Mouse (Mus musculus) heart, adult 10 weeks (tissue): Measurements from ENCODE around the gene Obp1a. TPM values are rescaled to one million over a fixed set of nuclear protein-coding genes. Genes with fewer than 3 reads are reported as not detected.

ENCODE experiments used
- polyA plus RNA-seq: library from polyadenylated mRNA; stranded (reverse); fragments of 350-450 nt; fragmentation: Illumina TruSeq; extraction: RNeasy Lipid Tissue Mini Kit (QIAGEN cat#74804); gene quantifications from one replicate; pipeline ENCODE4 v1.2.3, GENCODE M21; 2014; ENCODE audit warnings: low read depth, low replicate concordance

Gene Obp1a
- polyA plus RNA-seq, result not detected

GRCm38 (mm10) chrX:78091274-78091673, at the start of gene Obp1a:
TSS of gene Obp1a (minus strand) at chrX:78091374.

GRCm38 (mm10) chrX:78125167-78125566, 34.0 kb upstream of the Obp1a start, which contains the start of gene Gm5938:
TSS of gene Gm5938 (plus strand) at chrX:78125467.

Other genes with a start within 250 kb of the Obp1a start
- gene Pbsn, start 237.8 kb downstream of the Obp1a start, polyA plus RNA-seq, result not detected
- not detected for gene Gm14744, start 226.6 kb downstream of the Obp1a start, polyA plus RNA-seq
- not detected for gene 5430402E10Rik, start 166.3 kb downstream of the Obp1a start, polyA plus RNA-seq
- gene Gm5938, start 34.1 kb upstream of the Obp1a start, polyA plus RNA-seq, result not detected
- gene Obp1b, start 95.4 kb upstream of the Obp1a start, polyA plus RNA-seq, result not detected
- gene Gm14743, start 154.5 kb upstream of the Obp1a start, polyA plus RNA-seq, result not detected